Mouse (Mus musculus): ENCODE results near the gene Gm44502.
A peak's percentile ranks its signal among the peaks of the same experiment; 100 is the strongest.

The Gm44502 gene

DNA sequence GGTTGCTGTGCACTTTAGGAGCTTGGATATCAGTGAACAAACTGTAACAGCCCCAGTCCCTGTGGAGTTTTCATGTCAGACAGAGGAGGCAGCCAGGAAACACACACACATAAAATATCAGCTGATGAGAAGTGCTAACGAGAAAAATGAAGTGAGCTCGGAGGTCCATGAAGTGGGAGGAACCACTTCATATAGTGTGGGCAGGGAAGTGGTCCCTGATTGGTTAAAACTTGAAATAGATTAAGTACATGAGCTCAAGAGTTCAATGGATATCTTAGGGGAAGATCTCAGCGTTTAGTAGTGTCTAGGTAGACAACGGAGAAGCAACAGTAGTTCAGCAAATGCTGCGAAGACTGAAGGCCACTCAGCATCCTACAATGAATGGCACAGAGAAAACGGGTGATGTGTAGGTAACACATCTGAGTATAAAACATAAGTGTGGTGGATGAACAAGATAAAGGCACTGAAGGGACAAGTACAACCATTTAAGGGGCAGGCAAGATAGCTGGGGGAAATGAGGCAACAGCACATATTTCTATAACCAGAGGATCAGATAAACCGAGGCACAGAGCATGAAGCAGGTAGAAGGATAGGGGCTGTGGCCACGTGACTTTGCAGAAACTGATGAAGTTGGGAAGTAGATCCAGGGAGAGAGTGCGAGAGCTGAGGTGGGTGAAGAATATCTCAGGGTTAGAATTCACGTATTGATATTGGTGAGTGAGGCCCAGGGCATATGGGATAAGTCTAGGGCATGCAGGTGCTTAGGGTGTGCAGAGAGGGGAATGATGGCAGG, 24.5 kb downstream of the Gm44502 start:
- DNase-seq (ENCODE audit: low read depth in 2 of 2, low spot score in 2 of 2): no peak

DNA sequence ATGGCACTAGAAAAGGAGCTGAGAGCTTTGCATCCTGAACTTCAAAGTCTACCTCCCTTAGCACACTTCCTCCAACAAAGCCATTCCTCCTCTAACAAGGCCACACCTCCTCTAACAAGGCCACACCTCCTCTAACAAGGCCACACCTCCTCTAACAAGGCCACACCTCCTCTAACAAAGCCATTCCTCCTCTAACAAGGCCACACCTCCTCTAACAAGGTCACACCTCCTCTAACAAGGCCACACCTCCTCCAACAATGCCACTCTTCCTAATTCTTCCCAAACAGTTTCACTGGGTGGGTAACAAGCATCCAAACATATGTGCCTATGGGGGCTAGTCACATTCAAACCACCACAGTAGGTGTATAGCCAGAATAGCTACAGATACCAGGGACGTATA, 27.0 kb downstream of the Gm44502 start:
- DNase-seq (ENCODE audit: low read depth in 2 of 2, low spot score in 2 of 2): no peak

DNA sequence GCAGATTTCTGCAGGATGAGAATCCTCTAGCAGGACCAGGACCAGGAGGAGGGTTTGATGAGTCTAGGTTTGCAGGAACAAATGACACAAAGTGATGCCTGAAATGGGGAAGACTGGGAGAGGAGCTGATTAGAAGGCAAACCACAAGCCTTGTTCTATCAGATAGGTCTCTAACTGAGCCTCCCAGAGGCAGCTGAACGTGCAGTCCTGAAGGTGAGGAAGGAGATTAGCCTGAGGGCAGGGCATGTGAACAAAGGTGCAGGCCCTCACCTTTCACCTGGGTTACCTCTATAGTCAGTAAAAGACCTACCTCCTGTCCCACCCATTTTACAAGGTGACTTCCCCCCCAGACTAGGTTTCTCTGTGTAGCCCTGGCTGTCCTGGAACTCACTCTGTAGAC, 29.8 kb downstream of the Gm44502 start:
- DNase-seq (ENCODE audit: low read depth in 2 of 2, low spot score in 2 of 2): no peak

DNA sequence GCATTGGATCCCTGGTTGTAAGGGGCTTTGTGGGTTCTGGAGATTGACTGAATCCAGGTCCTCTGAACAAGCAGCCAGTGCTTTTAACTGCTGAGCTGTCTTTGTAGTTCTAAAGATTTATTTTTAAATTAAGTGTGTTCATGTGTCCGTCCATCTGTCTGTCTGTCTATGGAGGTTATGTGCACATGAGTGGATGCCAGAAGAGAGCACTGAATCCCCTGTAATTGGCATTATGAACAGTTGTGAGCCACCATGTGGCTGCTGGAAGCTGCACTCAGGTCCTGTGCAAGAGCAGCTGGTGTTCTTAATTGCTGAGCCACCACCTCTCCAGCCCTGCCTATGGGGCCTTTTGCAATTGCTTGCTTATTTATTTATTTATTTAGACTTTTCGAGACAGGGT, 31.4 kb downstream of the Gm44502 start:
- DNase-seq (ENCODE audit: low read depth in 2 of 2, low spot score in 2 of 2): no peak

DNA sequence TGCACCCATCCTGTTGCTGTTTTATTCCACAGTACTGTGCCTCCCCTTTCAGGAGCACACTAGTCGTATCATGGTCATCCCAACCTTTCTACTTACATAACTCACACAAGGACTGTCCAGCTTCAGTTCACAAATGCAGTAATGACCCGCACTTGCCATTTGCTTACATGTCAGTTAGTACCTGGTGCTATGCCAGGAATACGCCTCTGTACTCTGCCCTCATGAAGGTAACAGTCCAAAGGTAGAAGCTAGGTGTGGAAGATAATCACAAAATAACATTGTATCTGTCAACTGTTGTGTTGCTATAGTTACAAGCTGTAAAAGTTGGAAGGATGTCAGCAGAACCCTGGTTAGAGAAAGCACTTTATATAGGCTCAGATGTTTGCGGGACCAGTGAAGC, 32.6 kb downstream of the Gm44502 start:
- no peak for DNase-seq (ENCODE audit: low read depth in 2 of 2, low spot score in 2 of 2)

DNA sequence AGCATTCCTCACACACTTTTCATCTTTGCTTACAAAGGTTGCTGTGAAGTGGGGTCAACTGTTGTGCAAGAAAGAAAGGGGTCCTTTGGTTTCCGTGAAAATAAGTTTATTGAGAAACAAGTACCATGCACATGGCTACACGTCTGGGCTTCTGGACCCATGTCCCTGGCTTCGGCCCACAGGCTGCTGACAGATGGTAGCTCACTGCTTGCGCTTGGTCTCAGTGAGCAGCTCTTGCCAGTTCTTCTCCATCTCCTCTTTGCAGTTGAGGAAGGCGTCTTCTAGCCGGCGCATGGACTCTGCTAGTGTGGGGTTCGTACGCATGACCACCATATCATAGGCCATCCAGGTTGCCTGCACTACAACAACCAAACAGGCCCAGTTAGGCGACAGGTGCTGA, 39.4 kb downstream of the Gm44502 start:
- no peak for DNase-seq (ENCODE audit: low read depth in 2 of 2, low spot score in 2 of 2)

DNA sequence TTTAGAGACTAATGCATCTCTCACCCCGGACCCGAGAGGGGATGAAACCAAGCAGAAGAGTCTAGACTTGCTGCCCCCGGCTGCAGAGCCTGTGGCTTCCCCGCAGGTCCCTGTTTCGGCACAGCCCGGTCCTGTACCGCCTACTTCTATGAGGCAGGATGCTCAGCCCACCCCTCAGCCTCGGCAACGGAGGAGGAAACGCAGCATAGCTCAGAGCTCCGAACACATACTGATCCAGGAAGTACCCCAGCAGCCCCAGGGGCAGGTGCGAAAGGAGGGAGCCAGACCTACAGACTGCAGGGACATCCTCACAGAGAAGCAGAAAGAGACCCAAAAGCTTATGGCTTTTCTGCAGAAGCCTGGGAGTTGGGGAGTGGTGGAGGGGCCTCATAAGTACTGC, 42.4 kb downstream of the Gm44502 start:
- DNase-seq (ENCODE audit: low read depth in 2 of 2, low spot score in 2 of 2): no peak

DNA sequence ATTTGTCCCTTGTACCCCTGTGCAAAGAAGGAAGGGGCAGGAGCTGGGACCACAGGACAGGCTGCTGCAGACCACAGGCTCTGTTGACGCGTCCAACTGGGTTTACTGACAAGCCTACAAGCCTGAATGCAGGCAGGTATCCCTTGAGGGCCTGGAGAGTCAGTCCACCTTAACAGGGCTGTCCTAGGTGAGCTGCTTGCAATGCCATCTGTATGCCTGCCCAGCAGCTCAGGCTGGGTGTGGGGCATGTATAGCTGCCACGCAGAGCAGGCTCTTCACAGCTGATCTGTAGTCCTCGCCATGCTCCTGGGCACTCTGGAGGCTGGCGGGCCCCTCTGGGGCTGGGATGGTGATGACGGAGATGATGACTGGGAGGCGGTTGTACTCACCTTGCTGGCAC, 44.9 kb downstream of the Gm44502 start, which contains the start of gene Klhdc7b:
TSS of gene Klhdc7b (plus strand) at position 301 of the 400 bp plus-strand sequence.
- DNase-seq (ENCODE audit: low read depth in 2 of 2, low spot score in 2 of 2): no peak

DNA sequence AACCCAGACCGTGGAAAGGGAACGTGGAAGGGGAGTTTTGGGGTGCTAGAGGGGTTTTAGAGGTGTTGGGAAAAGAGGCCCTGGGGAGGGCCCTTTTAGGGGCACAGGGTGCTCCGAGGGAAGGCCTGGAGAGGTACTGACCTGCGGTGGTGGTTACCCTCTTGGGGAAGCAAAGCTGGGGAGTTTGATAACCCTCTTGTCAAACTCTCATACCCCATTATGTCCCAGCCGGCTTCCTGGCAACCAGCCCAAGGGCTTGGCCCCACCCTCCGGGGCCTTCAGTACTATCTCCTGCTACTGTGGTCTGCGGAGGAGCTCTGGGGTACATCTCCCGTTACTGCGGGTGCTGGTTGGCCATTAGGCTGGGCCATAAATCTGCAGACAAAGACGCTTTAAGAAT, 50.1 kb downstream of the Gm44502 start:
- DNase-seq (ENCODE audit: low read depth in 2 of 2, low spot score in 2 of 2): no peak

DNA sequence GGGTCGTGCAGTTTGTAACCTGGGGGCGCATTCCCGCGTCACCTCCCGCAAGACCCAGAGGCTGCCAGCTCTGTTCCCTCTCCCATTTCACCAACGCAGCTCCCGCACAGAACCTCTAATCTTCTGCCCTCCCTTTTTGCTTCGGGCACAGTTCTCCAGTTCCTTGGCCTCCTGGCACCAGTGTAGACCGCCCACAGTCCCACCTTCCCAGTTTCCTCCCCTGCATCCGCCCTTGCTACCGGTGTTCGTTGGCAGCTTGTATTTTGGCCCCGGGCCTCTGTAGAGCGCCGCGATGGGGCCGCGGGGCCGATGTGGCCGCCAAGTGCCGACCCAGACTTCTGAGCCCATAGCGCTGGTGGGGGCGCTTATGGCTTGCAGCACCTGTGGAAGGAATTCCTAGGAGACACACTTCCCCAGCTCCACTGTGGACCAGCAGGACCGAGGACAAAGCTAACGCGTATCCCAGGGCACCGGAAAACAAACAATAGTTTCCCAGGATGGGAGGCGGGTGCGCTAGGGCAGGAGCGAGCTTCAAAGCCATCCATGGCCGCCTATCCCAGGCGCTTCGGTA, 50.6 kb downstream of the Gm44502 start, which contains the start of gene Odf3b:
TSS of gene Odf3b (minus strand) at position 452 of the 571 bp plus-strand sequence.
- no peak for DNase-seq (ENCODE audit: low read depth in 2 of 2, low spot score in 2 of 2)

DNA sequence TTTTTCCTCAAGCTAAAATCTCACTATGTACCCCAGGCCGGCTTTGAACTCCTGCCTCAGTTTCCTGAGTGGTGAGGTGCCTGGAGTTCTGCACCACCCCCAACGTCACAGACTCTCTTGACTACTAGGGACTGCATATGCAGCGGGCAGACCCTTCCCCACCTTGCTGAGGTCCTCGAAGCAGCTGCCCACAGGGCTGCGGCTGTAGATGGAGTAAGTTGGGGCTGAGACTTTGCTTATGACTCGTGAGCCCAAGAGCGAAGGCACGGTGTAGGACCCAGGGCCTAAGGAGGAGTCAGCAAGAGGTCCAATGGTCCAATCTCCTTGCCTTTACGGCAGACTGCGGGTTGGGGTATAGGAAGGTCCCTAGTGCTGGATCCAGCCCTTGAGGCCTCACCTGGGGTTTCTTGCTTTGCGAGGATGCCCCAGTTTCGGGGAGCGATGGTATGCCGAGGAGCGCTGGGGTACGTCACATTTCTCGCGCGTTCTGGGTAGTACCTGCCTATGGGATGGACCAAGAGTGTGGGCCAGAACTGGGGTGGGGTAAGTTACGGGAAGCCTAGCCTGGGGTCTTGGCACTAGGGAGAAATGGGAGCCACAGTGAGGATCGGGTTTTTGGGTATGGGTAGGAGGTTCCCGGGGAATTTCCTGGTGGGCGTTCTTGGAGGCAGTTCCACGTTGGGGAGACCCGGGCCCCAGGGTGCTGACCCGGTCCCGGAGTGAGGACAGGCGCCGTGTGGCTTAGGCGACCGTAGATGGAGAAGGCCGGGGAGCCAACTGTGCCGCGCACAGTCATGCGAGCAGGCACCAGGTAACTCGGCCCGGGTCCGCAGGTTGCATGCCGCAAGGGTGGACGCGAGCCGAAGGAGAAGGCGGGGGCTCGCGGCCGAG, 51.3 kb downstream of the Gm44502 start:
- DNase-seq (ENCODE audit: low read depth in 2 of 2, low spot score in 2 of 2): no peak

DNA sequence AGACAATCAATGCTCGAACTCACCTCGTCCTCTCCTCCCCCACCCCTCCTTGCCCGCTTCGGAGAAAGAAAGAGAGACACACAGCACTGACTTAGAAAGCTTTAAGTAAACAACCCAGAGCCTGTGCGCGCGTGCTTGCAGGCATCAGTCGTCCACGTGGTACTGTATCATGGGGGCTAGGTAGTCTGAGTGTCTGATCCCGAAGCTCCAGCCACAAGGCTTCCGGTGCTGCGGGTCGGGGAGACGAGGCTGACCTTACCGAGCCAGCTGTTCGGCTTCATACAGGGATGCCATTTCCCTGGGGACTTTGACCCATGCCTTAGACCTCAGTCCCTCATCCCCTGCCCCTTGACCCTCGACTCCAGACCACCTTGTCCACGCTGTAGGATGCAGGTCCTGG, 52.1 kb downstream of the Gm44502 start:
- no peak for DNase-seq (ENCODE audit: low read depth in 2 of 2, low spot score in 2 of 2)

DNA sequence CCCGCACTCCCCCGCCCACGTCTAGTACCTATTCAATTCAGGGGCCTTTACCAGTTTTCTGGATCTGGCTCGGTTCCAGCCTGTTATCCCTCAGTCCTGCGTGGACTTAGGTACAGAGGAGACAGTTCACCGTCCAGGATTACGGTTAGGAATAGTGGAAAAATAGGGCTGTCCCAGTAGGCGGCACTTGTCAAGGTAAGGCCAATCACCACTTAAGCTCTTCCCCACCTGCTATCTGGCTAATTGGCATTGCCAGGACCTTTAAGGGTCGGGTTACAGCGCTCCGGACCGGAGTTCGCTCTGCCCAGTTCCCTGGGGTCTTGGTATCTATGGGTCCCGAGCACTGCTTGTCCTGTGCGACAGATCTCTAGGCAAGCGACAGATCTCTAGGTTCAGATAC, 52.5 kb downstream of the Gm44502 start, which contains the start of gene Tymp:
TSS of gene Tymp (minus strand) at position 83 of the 400 bp plus-strand sequence.
- DNase-seq (ENCODE audit: low read depth in 2 of 2, low spot score in 2 of 2): no peak

DNA sequence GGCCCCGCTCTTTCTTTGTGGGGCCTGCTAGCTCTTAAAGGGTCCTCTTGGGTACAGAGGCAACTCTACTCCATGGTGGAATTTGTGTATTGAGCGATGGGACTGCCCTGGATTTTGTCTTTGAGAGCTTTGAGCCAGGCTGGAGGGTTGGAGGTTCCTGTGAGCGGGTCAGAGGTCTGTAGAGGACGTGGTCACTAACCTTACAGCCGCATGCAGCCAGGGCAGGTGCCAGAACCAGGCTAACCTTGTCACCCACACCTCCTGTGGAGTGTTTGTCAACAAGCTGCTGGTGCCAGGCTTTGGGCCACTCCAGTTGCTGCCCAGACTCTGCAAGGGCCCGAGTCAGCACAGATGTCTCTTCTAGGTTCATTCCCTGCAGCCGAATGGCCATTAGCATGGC, 53.5 kb downstream of the Gm44502 start:
- DNase-seq (ENCODE audit: low read depth in 2 of 2, low spot score in 2 of 2): no peak

DNA sequence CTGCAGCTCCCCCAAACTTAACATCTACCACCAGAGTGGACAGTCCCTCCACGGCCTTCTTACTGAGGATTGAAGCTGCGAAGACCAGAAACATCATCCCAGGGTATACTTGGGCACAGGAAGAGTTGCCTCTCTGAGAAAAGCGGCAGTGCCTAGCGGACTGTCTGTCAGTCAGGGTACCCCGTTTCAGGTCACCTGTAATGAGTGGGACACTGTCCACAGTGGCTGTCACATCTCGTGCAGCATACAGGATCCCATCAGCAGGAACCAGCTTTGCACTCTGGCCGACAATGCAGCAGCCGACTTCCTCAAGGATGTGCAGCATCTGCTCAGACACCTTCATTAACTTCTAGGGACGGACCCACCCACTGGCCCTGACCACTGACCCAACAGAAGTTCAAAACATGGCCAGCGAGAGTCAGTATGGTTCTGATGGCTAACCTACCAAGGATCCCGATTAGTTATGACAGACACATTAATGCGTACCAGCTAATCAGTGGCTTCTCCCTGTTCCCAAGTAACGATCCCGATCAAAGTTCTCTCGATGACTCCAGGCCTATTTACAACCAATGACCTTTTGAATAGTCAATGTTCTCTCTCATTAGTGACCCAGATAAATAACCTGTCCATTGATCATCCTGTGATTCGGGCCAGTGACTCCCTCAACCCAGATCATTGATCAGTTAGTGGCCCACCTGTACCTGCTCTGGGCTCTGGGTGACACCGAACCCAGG, 54.5 kb downstream of the Gm44502 start:
- no peak for DNase-seq (ENCODE audit: low read depth in 2 of 2, low spot score in 2 of 2)

DNA sequence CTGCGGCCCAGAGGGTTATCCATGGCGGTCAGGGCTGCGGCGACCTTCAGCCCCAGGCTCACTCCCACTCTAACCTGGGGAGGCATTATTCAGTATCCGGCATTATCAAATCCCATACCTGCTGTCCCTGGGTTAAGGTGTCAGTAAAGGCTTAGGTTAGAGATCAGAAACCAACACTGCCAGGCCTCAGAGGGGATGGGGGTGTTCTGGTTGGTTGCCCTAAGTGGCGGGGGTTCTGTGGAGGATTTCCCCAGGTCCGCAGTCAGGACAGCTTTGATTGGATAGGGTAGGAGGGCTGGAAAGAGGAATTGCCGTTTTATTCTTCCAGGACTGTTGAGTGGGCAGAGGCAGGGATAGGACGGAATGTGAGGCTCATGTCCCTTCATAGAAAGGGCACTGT, 55.2 kb downstream of the Gm44502 start:
- no peak for DNase-seq (ENCODE audit: low read depth in 2 of 2, low spot score in 2 of 2)

DNA sequence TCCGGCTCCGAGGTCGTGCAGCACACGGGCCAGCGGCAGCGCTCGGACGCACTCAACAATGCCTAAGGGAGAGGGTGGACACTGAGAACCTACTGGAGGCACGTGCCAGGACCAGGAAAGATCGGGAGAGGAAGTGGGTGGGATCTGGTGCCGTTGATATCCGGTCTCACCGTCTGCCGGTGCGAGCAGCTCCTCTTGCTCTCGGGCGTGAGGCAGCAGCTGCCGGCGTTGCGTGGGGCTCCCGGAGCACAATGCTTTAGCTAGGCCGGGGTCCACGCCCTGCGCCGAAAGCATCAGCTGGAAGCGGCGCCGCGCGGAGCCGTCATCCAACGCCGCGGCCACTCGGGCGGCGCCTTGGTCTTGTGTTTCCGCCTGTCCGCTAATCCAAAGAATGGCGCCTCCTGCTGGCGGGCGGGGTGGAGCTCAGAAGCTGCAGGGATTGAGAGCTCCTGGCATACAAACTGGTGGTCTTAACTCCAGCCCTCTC, 55.7 kb downstream of the Gm44502 start, which contains the start of gene Sco2:
TSS of gene Sco2 (minus strand) at position 85 of the 487 bp plus-strand sequence.
- DNase-seq (ENCODE audit: low read depth in 2 of 2, low spot score in 2 of 2): peak; percentile 87 to 91

DNA sequence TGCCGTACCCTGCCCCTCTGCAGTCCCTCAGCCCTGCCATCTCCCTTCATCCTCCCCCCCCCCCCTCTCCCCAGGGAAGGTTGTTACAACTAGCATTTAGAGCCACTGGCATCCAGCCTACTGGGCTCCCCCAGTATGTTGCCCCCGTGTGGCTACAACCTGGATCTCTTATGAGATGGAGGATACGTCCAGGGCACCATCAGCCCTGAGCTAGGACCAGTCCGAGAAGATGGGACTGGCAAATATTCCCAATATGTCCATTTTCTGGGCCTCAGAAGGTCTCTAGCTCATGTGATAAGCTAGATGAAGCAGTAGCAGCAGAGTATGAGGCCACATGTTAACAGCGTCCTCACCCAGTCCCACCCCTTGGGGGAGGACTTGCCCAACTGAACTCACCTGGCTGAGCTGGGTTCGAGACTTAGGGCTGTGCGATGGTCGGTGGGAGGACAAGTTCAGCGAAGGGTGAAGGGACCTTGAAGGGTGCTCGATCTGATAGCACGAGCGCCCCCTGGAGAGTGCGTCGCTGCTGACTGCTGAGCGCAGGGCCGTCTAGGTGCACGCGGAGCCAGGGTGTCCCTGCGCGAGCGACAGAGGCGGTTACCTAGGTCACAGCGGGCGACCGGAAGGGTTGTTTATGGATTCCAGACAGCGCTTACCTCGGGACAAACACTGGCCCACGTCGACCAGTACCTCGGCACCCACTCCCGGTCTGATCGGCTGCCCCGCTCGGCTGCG, 56.3 kb downstream of the Gm44502 start:
- peak; percentile 83 to 90 for DNase-seq (ENCODE audit: low read depth in 2 of 2, low spot score in 2 of 2)

DNA sequence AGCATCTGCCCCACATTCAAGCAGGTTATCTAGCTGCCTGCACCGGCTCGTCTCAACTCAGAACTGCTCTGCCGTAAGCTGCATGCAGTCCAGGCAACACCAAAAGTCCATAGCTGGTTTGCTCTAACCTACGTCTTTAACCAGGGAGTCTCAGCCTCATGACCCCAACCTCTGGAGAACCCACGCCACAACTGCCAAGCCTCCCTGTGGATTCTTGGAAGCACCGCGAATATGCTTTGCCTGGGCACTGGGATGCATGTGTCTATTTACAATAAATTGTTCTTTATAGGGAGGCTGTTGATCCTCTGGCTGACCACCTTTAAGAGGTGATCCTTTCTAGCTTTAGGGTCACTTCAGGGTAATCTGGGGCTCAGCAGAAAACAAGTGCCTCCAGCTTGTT, 57.0 kb downstream of the Gm44502 start:
- DNase-seq (ENCODE audit: low read depth in 2 of 2, low spot score in 2 of 2): no peak

DNA sequence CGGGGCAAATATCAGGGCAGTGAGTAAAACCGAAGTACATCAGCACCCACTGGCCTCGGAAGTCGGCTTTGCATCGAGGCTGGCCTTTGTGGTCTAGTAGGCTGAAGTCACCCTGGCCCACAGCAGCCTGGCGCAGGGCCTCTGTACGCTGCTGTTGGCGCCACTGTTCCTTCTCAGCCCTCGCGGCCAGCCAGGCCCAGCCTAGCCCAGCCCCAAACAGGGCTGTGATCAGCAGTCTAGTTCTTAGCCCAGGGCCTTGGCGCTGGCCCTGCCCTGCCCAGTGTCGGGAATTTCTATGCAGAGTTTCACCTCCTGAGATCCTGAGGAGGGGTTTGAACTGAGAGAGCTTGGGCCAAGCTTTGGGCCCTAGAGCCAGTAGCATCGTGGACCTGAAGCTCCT, 57.4 kb downstream of the Gm44502 start:
- no peak for DNase-seq (ENCODE audit: low read depth in 2 of 2, low spot score in 2 of 2)
